Mouse (Mus musculus) fat pad, adult 2 months (tissue): ENCODE measurements around the gene Vipr2.
A peak's percentile ranks its signal among the peaks of the same experiment; 100 is the strongest.

Experiments used
- DNase-seq: peaks from one replicate; pipeline ENCODE4 v3.0.0-alpha.2; 2011; ENCODE audit warnings: low read depth, low spot score; ENCODE audit errors: extremely low read depth

Gene Vipr2

DNA sequence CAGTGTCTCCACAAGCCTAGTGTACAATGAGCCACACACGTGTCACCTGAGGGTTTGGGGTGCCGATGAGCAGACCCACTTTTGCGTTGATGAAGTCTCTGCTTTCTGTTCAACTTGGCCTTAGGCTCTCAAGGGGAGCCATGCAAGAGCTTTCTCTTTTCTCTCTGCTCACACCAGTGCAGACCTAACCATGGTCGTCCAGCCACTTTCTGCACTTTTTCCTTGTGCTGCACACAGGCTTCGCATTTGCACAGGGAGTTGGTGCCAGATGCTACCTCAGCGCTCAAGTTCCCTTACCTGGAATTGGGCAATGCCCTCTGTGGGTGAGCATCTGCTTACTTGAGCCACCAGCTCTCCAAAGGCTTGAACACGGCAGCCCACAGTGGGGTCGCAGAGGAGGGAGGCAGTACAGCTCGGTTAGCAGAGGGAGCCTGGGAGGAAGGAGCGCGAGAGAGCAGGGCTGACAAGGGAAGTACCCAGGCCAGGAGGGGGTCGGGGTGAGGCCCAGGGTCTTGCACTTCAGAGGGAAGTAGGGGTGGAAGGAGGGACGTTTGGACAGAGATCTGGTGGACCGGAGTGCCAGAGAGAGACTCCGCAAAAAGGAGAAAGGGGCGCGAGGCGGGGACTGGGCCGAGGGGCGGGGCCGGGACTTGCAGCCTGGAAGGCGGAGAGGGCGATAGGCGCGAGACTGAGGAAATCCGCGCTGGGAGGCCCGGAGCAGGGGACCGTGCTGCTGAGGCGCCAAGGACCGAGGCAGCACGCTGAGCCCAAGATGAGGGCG is at the start of gene Vipr2:
Gene Vipr2, plus strand, starts transcription at position 653 of the 781 bp plus-strand sequence.
- DNase-seq: no peak

DNA sequence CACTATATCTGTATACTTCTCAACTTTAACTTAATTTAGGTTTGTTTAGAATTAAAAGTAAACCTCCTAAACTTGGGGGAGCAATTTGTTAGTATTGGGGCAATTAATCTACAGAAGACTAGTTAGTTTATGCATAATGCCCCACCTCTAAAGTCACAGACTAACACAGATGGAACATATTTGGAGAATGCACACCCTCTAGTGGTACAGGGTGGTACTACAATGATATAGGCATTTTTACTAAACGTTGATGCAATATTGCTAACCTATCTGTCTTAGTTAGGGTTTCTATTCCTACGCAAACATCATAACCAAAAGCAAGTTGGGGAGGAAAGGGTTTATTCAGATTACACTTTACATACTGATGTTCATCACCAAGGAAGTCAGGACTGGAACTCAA is 49.4 kb upstream of the Vipr2 start:
- no peak for DNase-seq

DNA sequence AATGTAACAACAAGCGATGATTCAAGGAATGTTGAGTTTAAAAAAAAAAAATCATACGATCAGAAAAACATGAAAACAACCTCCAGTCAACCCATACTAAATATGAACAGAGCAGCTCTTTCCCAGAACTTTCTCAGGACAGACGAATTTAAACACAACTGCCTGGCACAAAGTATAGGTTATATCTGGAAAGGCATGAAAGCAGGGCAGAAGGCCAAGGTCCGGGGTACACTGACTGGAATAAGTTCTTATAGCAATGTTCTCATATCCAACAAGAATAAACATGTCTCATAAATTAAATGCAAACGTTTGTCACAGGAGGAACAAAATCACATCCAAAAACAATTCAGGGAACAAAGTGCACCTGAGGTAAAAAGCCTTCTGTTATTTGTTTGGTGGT is 42.2 kb upstream of the Vipr2 start:
- peak; percentile 19 for DNase-seq

DNA sequence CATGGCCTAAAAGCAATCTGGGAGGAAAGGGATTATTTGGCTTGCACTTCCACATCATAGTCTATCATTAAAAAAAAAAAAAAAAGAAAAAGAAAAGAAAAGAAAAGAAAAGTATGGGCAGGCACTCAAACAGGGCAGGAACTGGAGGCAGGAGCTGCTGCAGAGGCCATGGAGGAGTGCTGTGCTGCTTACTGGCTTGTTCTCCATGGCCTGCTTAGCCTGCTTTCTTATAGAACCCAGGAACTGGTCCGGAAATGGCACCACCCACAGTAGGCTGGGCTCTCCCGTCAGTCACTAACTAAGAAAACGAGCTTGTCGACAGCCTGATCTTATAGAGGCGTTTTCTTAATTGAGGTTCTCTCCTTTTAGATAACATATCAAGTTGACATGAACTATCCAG is 32.7 kb upstream of the Vipr2 start:
- DNase-seq: no peak

DNA sequence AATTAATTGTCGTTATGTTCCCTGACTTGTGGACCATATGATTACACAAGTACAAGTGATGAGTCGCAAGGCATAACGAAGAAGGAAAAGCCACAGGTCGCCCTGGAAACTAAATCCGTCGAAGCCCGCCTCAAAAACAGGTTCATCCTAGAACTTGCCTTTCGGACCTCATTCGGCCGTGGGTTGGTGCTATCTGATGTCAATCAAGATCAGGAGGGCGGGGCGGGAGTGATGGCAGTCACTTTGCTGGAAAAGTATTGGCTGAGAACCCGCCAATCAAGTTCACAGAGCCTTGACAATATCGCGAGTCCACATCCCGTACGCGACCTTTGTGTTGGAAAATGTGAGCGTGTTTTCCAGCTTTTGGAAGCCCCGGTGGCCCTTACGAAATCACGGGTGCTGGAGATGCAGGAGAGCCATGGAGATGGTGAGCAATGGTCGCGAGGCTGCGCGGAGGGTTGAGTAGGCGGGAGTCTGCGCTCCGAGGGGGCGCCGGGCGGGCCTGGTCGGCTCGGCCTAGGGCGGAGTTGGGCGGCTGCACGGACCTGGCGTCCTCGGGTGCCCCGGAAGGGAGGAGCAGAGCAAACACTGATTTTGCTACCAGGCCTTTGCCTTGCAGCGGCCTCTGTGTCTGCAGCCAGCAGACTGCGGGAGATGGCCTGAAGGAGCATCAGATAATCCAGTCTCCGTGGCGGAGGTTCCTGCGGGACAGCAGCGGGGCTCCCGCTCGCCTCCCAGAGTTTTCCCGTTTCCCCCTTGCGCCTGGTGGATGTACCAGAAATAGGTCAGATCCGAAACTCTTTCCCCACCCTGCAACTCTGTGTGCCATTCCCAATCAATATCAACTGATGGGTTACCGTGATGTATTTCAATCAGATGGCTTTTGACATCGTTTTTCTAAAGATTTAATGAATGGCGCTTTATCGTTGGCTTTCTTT is 29.8 kb upstream of the Vipr2 start, which contains the start of gene Zfp386:
Gene Zfp386, plus strand, starts transcription at position 285 of the 938 bp plus-strand sequence.
- peak; percentile 95 for DNase-seq

DNA sequence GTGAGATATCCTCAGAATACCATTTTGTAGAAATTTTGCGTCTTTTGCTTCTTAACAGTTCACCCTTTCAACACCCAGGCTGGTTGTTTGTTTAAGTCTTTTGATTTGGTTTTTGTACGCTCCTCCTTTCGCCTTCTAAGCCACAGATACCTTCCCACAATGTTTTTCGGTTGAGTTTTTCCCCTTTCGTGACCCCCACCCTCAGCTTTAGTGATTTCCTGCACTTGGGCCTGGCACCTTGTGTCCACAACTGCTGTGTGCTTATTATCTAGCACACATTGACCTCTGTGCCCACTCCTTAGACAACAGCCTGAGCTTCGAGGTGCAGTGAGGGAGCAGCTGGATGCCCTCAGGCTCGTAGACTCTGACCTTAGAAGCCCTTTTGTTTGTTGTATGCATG is 28.8 kb upstream of the Vipr2 start:
- DNase-seq: no peak

DNA sequence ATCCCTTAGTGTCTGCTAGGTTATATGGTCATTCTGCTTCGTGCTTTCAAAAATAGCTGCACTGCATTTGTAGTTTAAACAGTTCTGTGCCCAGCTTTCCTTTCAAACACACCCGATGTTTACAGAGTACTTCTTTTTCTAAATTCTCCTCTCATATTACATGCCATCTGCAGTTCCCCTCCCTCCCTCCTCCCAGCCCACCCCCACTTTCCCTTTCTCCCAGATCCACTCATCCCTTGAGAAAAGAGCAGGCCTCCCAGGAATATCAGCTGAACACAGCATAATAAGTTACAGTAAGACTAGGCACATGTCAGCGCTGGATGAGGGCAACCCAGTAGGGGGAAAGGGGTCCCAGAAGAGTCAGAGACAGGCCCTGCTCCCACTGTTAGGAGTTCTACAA is 28.3 kb upstream of the Vipr2 start:
- no peak for DNase-seq

DNA sequence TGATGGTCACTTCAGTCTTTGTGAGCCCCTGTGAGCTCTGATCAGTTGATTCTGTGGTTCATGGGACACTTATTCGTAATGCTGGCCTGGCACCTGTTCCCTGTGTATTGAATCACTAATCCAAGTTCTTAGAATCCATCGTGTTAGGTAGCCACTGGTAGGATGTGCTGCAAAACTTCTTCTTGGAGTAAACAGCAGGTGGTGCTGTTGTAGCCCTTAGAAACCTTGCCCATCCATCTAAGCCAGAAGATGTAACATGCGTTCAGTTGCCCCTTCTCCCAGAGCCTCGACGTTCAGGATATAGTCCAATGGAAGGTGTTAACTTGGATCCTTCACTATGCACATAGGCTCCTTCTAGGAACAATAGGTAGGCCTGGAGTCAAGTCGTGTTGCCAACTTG is 27.8 kb upstream of the Vipr2 start:
- no peak for DNase-seq

DNA sequence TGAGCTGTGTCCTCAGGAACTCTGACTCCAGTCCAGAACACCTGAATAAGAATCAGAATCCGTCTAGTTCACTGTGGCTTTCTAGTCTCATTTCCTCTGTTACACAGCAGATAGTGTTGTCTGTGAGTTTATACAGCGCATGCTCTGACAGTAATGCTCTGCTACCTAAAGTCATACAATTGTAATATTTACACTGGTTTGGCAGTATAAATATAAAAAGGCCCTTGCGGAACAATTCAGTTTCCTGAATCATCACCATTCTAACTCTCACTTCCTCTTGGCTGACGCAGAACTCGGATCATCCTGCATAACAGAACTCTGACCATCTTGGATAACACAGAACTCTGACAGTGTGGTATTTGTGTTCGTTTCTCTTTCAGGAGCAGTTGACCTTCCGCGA is 23.2 kb upstream of the Vipr2 start:
- no peak for DNase-seq

DNA sequence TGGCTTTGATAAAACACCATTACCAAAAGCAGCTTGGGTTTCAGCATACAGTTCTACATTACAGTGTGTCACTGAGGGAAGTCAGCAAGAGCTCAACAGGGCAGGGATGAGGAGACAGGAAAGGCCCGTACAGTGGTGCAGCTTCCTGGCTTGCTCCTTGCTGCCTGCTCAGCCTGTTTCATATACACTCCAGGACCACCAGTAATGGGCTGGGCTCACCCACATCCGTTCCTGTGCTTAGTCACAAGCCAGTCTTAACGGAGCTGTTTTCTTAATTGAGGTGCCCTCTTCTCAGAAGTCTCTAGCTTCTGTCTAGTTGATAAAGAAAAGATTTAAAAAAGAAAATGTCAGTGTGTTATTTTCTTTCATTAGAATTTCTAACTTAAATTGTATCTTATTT is 21.4 kb upstream of the Vipr2 start:
- DNase-seq: no peak

DNA sequence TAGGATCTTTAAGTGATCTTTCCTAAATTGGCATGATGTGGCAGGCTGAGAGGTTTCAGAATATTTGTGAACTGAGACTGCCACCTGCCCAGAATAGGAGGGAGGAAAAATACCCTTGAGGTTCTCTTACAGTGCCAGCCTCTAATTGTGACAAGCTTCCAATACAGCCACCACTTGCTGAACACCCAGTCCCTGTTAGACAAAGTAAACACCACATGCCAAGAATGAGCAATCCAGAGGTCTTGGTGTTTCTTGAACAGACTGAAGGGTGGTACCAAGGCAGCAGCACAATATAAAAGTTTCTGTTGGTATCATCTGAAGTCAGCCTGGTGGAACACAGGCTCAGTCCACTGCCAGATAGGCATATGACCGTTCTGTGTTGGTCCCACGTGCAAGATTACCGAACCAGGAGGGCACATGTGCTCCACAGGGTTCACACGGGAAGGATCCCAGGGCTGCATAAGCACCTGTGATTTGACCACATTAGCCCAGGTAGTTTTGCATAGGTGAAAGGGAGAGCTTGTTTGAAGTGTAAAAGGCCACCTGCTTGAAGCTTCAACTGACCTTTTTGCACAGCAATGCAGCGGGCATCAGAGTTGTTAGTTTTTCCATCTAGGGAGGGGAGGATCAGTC is 15.8 kb upstream of the Vipr2 start:
- no peak for DNase-seq

DNA sequence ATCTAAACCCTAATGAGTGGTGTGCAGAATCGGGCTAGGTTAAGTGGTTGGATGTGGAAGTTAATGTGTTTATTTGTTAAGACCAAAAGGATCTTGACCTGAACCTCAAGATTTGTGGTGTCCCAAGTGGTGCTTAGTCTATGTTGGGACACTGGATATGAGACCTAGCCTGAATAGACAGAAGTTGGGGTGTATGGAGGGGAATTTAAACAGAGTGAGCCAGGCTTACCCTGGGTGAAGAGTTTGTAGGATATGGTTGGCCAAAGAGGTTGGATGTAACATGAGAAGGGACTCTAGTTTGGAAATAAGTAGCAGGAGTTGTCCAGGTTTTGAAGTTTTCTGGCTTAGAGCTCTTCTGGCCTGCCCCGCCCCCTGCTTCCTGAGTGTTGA is 15.3 kb upstream of the Vipr2 start:
- DNase-seq: no peak

DNA sequence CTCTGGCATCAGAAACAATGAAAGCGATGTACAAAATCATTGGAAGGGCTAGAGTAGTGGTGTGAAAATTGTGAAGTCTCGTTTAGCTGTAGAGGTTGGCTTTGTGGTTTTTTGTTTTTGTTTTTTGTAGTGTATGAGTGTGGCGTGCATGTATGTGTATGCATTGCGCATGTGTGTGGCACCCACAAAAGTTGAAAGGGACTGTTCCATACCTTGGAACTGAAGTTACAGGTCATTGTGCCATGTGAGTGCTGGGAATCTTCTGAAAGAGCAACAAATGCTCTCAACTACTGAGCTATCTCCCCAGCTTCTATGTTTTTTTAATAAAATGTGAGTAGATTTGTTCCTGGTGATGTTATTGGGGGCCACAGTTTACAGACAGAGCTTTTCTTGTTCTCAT is 14.5 kb upstream of the Vipr2 start:
- DNase-seq: no peak

DNA sequence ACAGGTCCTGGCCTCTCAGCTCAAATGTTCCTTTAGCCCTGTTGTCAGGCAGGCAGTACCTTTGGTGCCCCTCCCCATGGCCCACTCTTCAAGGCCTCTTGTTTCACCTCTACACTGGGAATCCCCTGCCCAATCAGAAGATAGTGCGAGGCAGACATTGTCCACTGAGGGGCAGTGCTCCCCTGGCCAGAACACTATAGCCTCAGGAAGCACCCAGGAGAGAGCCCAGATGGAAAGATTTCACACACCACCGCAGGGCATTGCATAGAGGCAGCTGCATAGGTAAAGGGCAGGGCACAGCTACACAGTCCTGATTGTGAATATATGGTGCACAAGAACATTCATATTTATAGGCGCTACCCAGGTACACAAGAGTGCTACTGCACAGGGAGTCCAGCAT is 6.5 kb upstream of the Vipr2 start:
- DNase-seq: no peak

DNA sequence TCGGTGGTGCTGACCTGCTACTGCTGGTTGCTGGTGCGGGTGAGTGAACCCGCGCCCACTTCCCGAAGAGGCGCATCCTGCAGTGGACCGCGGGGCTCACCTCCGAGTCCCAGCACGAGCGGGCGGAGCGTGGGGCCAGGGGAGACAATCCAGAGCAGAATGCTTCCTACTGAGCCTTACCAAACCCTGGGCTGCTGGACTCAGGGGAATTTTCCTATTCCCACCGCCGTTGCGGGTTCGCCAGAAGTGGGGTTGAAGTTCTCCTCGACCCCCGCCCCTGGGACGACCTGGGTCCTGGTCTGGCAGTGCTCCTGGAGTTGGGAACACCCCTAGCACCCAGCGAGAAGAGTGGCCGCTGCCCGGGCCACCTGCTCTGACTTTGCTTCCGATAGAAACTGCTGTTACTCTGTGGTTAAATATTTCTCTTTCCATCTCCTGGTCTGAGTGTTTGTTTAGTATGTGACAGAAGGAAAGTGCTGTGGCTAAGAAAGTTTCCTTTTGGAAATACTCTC is 385 bp downstream of the Vipr2 start:
- no peak for DNase-seq

DNA sequence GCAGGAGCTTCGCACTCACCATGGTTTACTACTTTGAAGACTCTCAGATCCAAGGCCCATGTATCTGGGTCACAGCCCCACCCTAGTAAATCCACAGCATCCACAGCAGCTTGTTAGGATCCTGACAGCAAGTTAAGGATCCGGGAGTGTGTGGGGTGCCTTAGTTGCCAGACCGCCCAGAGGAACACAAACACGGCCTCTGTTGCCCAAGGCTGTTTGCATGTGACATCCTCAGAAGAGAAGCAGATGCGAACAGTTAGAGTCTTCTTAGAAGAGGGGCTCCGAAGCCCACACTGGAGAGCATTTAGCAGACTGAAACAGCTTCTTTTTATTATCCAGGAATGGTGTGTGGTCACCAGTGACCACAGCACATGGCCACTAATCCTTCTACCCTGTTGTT is 5.6 kb downstream of the Vipr2 start:
- no peak for DNase-seq

DNA sequence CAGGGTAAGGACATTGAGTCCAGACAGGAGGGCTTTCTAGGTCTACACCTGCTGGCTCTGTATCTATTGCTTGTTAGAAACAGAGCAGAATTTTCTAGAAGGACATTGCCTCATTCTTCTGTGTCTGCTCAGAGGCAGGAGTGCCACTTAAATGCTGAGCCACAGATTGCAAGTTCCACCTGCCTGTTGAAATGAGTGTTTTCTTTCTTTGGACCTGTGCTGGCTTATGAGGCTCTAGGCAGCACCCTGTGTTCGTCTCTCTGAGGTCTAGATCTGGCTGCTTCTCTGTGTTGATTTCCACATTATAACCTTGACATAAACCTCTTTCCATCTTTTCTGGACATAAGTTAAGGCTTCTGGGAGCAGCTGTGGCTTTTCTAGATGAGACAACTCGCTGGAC is 6.8 kb downstream of the Vipr2 start:
- DNase-seq: no peak

DNA sequence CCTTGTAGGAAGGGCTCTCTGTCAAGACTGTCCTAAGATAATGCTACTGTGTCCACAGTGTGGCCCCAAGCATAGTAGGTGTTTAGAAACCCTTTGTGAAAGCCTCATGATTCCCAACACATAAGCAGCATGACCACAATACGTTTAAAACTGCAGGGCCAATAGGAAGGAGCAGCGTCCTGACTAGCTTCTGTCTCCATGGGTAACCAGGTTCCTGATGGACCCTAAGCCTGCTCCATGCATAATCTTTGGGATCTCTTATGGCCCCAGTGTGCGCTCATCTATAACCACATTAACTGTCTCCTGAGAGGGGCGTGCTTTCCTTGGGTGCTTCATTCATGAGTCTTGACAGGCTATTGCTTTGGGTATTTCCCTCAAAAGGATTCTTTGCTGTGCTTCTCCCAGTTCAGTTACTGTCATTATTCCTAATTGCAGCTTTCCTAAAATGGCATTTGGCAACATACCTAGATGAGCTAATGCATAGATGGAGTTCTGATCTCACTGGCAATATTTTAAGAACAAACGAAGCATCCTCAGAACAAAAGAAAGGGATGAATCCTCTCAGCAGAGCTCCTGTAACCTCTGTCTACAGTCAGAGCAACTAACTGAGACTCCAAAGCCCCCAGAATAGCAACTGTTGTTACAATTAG is 9.6 kb downstream of the Vipr2 start:
- DNase-seq: no peak

DNA sequence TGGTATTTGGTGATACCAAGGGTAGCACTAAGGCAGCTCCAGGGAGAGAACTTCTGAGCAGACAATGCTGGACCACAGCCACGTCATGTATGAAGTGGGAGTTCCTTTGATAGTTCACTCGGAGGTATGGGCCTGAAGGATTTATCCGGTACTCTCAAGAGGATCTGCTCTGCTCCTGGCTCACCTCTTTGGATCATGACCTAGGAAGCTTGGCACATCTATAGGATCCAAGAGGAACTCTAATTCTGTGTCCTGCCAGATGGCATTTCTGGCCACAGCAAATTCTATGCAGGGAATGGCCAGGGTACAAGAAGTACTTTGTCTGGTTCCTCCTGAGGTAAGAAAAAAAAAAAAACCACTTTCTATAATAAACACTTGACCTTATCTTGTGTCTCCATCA is 12.3 kb downstream of the Vipr2 start:
- no peak for DNase-seq

DNA sequence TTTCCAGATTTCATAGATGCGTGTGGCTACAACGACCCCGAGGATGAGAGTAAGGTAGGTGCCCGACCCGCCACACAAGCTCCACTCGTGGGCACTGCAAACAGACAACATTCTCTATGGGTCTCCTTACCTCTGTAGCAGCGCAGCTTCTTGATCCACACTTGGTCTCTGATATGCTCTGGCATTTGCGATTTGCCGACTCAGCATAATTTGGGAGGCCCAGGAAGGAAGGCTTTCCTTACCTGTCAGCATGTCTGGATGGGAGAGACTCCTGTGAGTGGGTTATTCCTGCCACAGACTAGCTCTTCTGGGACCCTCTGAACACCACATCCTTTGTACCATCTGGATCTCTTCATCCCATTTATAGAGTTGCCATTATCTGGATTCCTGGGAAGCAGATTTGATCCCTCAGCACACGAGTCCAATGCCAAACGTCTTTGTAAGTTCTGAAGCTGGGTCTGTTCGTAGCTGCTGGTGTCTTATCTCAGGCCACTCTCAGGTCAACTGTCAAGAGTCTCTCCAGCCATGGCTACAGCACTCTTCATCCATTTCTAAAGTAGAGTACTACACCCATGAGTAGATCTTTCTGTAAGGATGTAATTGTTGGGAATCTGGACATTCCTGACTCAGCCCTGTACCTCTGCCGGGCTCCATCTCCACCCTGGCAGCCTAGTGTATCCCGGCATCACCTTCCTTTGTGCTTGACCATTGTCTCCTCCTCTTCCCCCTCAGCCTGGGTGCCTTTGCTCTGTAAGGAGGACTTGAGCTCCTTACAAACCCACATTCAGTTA is 17.4 kb downstream of the Vipr2 start:
- DNase-seq: no peak
